Mouse (Mus musculus) hematopoietic stem cell, adult 5-6 weeks (primary cell): Measurements from ENCODE around the gene Gm4969. TPM values are rescaled to one million over a fixed set of nuclear protein-coding genes. Genes with fewer than 3 reads are reported as not detected.
A peak's percentile ranks its signal among the peaks of the same experiment; 100 is the strongest.
"Not testable (repeated sequence)": the region's sequence is repeated elsewhere in the genome, so short reads cannot be mapped to it uniquely, and the experiment has no call there.

Experiments used
- ATAC-seq, 2 experiments: fragments of 125-278 bp in 1 of 2; replicated peaks in 1 of 2; 2 replicates each; pipeline ENCODE4 v1.8.0; 2016 to 2017; ENCODE audit warnings: inconsistent platforms in 2 of 2, mild to moderate bottlenecking in 2 of 2, moderate number of reproducible peaks in 2 of 2, low read depth in 1 of 2, moderate TSS enrichment in 1 of 2; ENCODE audit not compliant: low FRiP score in 2 of 2, poor library complexity in 2 of 2, severe bottlenecking in 2 of 2, insufficient read depth in 1 of 2, low TSS enrichment in 1 of 2
- total RNA-seq: library from RNA; stranded (forward); fragments of 172-1452, 232-1000 nt; gene quantifications from 2 replicates; pipeline ENCODE4 v1.2.3, GENCODE M21; 2017

Gm4969 gene
- 0.50 and 1.1 TPM in 2 replicates for total RNA-seq

GRCm38 (mm10) chr7:19118028-19118771, at the start of gene Gm4969:
Gm4969 (minus strand) TSS chr7:19118368.
- ATAC-seq: no peak

GRCm38 (mm10) chr7:19166990-19167389, 48.8 kb upstream of the Gm4969 start:
- ATAC-seq: no peak

- ATAC-seq: peak; percentile 33 to 38; a peak in 1 of 4 replicates
Observed at GRCm38 (mm10) chr7:19165656-19166423, 47.7 kb upstream of the Gm4969 start, which contains the start of gene Gipr. Gipr (minus strand) TSS chr7:19166127.

GRCm38 (mm10) chr7:19164978-19165377, 46.8 kb upstream of the Gm4969 start:
- ATAC-seq: peak; percentile 25 to 29; a peak in 1 of 4 replicates

- ATAC-seq: peak; percentile 20 to 25; a peak in 1 of 4 replicates
Observed at GRCm38 (mm10) chr7:19164189-19164588, 46.0 kb upstream of the Gm4969 start.

GRCm38 (mm10) chr7:19163752-19164151, 45.6 kb upstream of the Gm4969 start:
- no peak for ATAC-seq

- no peak for ATAC-seq
Observed at GRCm38 (mm10) chr7:19162928-19163327, 44.8 kb upstream of the Gm4969 start.

- no peak for ATAC-seq
Observed at GRCm38 (mm10) chr7:19160115-19160514, 41.9 kb upstream of the Gm4969 start.

- no peak for ATAC-seq
Observed at GRCm38 (mm10) chr7:19159411-19159810, 41.2 kb upstream of the Gm4969 start.

- ATAC-seq: no peak
Observed at GRCm38 (mm10) chr7:19158601-19159000, 40.4 kb upstream of the Gm4969 start.

- peak; percentile 88 to 94 for ATAC-seq
Observed at GRCm38 (mm10) chr7:19157160-19157800, 39.1 kb upstream of the Gm4969 start.

GRCm38 (mm10) chr7:19155825-19156475, 37.8 kb upstream of the Gm4969 start:
- ATAC-seq: no peak

- no peak for ATAC-seq
Observed at GRCm38 (mm10) chr7:19154796-19155195, 36.6 kb upstream of the Gm4969 start.

GRCm38 (mm10) chr7:19151121-19151520, 33.0 kb upstream of the Gm4969 start:
- ATAC-seq: not testable (repeated sequence)

GRCm38 (mm10) chr7:19149626-19150025, 31.5 kb upstream of the Gm4969 start, which contains the start of gene Snrpd2:
Snrpd2 (plus strand) TSS chr7:19149722.
- ATAC-seq: peak; percentile 72 to 84

GRCm38 (mm10) chr7:19148875-19149541, 30.8 kb upstream of the Gm4969 start, which contains the start of gene Qpctl:
Qpctl (minus strand) TSS chr7:19149291.
- ATAC-seq: peak; percentile 91 to 92
